Mouse (Mus musculus) neural tube, embryonic 11.5 days (tissue): ENCODE measurements around the gene Rnf181. TPM values are rescaled to one million over a fixed set of nuclear protein-coding genes. Genes with fewer than 3 reads are reported as not detected.
A peak's percentile ranks its signal among the peaks of the same experiment; 100 is the strongest.

Experiments used
- ATAC-seq: fragments of 200-750 bp; cut with Nextera tagmentation; 2 replicates; pipeline ENCODE4 v1.8.0; 2017; ENCODE audit warnings: moderate number of reproducible peaks, mild to moderate bottlenecking, moderate TSS enrichment, moderate library complexity; ENCODE audit not compliant: insufficient read depth, low FRiP score, low TSS enrichment
- DNase-seq: peaks from one replicate; pipeline ENCODE4 v3.0.0-alpha.2; 2015; ENCODE audit warnings: low spot score
- H3K27ac ChIP-seq: fragments of 300-500 bp; sonication (generic); 2 replicates; pipeline ENCODE4 v1.5.1; 2014; ENCODE audit warnings: low read depth, mild to moderate bottlenecking, low read length
- H3K27me3 ChIP-seq: fragments of 300-500 bp; sonication (generic); 2 replicates; pipeline ENCODE4 v1.6.1; 2014; ENCODE audit warnings: mild to moderate bottlenecking, low read length, mixed read lengths; ENCODE audit not compliant: control insufficient read depth, insufficient read depth
- H3K36me3 ChIP-seq: fragments of 300-500 bp; sonication (generic); 2 replicates; pipeline ENCODE4 v1.6.1; 2014; ENCODE audit warnings: mild to moderate bottlenecking, low read length, moderate library complexity, mixed read lengths; ENCODE audit not compliant: control insufficient read depth, insufficient read depth
- H3K4me1 ChIP-seq: fragments of 300-500 bp; sonication (generic); 2 replicates; pipeline ENCODE4 v1.6.1; 2014; ENCODE audit warnings: low read length, mixed read lengths; ENCODE audit not compliant: control insufficient read depth, insufficient read depth
- H3K4me2 ChIP-seq: fragments of 300-500 bp; sonication (generic); 2 replicates; pipeline ENCODE4 v1.6.1; 2014; ENCODE audit warnings: low read depth, mild to moderate bottlenecking, moderate library complexity
- H3K4me3 ChIP-seq: fragments of 300-500 bp; sonication (generic); 2 replicates; pipeline ENCODE4 v1.5.1; 2014; ENCODE audit warnings: low read depth, low read length
- H3K9ac ChIP-seq: fragments of 300-500 bp; sonication (generic); 2 replicates; pipeline ENCODE4 v1.6.1; 2014; ENCODE audit warnings: mild to moderate bottlenecking, low read length
- H3K9me3 ChIP-seq: fragments of 300-500 bp; sonication (generic); 2 replicates; pipeline ENCODE4 v1.6.1; 2016; ENCODE audit warnings: low read length; ENCODE audit not compliant: control insufficient read depth
- WGBS: fragments of 180-500 bp; shearing (Covaris S2); extraction: QIAGEN DNeasy Blood & Tissue Kit; methylation state at CpG from one replicate; pipeline ENCODE4 v1.1.7; 2014; 5-methylcytosine and 5-hydroxymethylcytosine counted together
- polyA plus RNA-seq: library from polyadenylated mRNA; unstranded; fragments of >200 nt; fragmentation: Nextera tagmentation; extraction: Ambion mirVana; gene quantifications from 2 replicates; pipeline ENCODE4 v1.2.1, GENCODE M21; 2014

Gene Rnf181
- polyA plus RNA-seq, 1 experiment from 2014 or later = 114 TPM

DNA sequence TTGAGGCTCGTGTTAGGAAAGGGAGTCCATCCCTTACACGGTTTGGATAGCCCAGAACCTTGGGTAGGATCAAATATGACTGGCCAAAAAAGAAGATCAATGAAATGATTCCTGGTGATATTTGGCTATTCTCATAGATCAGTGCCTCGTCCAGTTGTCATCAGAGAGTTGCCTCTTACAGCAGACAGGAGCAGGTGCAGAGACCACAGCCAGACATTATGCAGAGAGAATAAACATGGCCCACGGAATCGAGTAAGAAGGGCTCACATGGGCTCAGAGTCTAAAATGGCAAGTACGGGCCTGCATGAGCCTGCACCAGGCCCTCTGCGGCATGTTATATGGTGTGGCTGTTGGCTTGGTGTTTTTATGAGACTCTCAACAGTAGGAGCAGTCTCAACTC, 38.6 kb upstream of the Rnf181 start:
- ATAC-seq = no peak
- Histone ChIP-seq H3K27me3 (no peaks in the 10 kb centered on the region), H3K9ac (no peak overlapping the region), H3K9me3 (no peaks in the 10 kb centered on the region), H3K4me1 (no peaks in the 10 kb centered on the region), H3K36me3 (no peaks in the 10 kb centered on the region), H3K27ac (no peak overlapping the region), H3K4me3 (no peak overlapping the region), H3K4me2 (no peak overlapping the region)
- DNase-seq = no peak
- 79% methylated on average over 7 of the region's 7 CpGs for WGBS

DNA sequence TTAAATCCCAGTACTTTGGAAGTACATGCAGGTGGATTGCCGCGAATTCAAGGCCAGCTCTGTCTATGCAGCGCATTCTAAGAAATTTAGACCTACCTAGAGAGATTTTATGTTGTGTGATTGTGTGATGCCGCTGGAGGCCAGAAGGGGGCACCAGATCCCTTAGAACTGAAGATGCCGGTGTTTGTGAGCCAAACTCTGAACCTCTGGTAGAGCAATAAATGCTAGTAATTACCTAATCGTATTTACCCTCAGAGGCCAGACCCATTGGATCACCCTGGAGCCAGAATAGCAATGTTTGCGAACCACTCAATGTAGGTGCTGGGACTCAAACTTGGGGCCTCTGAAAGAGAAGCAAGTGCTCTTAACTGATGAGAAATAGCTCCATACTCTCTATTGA, 35.1 kb upstream of the Rnf181 start:
- H3K4me2 ChIP-seq = no peak overlapping the region
- H3K27ac ChIP-seq = no peak overlapping the region
- H3K9ac ChIP-seq = no peak overlapping the region
- no peak overlapping the region for H3K4me3 ChIP-seq
- ATAC-seq (no peak), DNase-seq (peak; percentile 60)
- H3K36me3 ChIP-seq = no peaks in the 10 kb centered on the region
- 19% methylated on average over 7 of the region's 7 CpGs for WGBS
- H3K27me3 ChIP-seq = no peaks in the 10 kb centered on the region
- H3K4me1 ChIP-seq = no peaks in the 10 kb centered on the region
- no peaks in the 10 kb centered on the region for H3K9me3 ChIP-seq

DNA sequence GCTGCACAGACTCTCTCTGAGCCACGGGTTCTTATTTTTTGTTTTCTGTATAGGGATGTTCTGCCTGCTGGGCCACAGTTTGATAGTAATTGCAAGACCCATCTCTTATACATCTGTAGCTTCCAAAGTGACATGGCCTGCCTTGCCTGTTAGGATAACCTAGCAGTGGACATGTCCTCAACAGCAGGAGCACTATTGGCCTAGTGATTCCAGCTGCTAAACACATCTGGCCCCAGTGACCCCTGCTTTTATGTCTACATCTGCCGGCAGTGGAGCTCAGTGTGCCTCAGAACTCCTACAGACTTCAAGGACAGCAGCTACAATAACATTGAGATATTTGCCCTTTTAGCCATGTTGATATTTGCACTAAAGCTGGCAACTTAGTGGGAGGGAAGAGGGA, 33.2 kb upstream of the Rnf181 start:
- DNase-seq = peak; percentile 40
- Histone ChIP-seq H3K4me1 (no peaks in the 10 kb centered on the region), H3K4me2 (no peak overlapping the region), H3K9ac (no peak overlapping the region), H3K4me3 (no peak overlapping the region), H3K36me3 (no peaks in the 10 kb centered on the region), H3K27me3 (no peaks in the 10 kb centered on the region), H3K27ac (no peak overlapping the region), H3K9me3 (no peaks in the 10 kb centered on the region)
- ATAC-seq = no peak
- 47% methylated on average over 2 of the region's 2 CpGs for WGBS

DNA sequence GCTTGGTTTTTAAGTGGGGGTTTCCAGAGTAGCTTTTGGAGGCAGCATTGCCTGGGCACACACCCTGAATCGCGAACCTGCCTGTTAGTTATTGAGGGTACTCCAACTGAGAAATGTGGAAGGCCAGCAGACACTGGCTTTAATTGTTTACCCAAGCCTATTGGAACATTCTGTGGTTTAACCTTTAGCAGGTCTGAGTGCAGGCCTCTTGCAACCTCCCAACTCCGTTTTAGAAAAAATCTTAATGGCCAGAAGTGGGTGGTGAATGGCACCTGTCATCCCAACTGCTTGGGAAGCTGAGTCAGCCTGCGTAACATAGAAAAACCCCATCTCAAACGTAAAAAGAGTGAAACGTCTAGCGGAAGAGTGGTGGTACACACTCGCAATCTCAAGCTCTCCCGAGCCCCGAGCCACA, 30.1 kb upstream of the Rnf181 start:
- Histone ChIP-seq H3K27me3 (no peaks in the 10 kb centered on the region), H3K4me3 (no peak overlapping the region), H3K4me2 (no peak overlapping the region), H3K27ac (no peak overlapping the region), H3K4me1 (no peaks in the 10 kb centered on the region), H3K36me3 (no peaks in the 10 kb centered on the region), H3K9ac (no peak overlapping the region), H3K9me3 (no peaks in the 10 kb centered on the region)
- DNase-seq = no peak
- no peak for ATAC-seq
- WGBS = 83% methylated on average over 10 of the region's 10 CpGs

DNA sequence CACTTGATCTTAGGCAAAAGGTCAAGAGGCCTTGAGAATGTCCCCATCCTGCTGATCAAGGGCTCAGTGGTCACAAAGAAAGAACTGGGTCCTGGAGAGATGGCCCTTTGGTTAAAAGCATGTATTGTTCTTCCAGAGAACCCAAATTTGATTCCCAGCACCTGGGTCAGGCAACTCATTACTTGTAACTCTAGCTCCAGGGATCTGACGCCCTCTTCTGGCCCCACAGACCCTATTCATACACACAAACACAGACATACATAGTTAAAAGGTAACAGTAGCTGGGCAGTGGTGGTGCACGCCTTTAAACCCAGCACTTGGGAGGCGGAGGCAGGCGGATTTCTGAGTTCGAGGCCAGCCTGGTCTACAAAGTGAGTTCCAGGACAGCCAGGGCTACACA, 25.6 kb upstream of the Rnf181 start:
- 0 out of 2 replicates have a peak, but pooled peaks cover 5% of the 10 kb centered on the region for H3K27me3 ChIP-seq
- 88% methylated on average over 5 of the region's 5 CpGs for WGBS
- peaks cover 5% of the 10 kb centered on the region; the same call in 1 of the 2 replicates for H3K4me1 ChIP-seq
- H3K4me3 ChIP-seq = no peak overlapping the region
- H3K36me3 ChIP-seq = no peaks in the 10 kb centered on the region
- DNase-seq (no peak), ATAC-seq (no peak)
- H3K9me3 ChIP-seq = no peaks in the 10 kb centered on the region
- H3K4me2 ChIP-seq = no peak overlapping the region
- H3K9ac ChIP-seq = no peak overlapping the region
- H3K27ac ChIP-seq = no peak overlapping the region

- no peaks in the 10 kb centered on the region for H3K9me3 ChIP-seq
- H3K27ac ChIP-seq = no peak overlapping the region
- no peak overlapping the region for H3K9ac ChIP-seq
- DNase-seq = peak; percentile 31
- H3K4me1 ChIP-seq = peaks cover 5% of the 10 kb centered on the region; the same call in 1 of the 2 replicates
- no peak overlapping the region for H3K4me3 ChIP-seq
- no peak for ATAC-seq
- 19% methylated on average over 12 of the region's 12 CpGs for WGBS
- 0 out of 2 replicates have a peak, but pooled peaks cover 5% of the 10 kb centered on the region for H3K27me3 ChIP-seq
- H3K4me2 ChIP-seq = peak overlapping the region; percentile 43
- no peaks in the 10 kb centered on the region for H3K36me3 ChIP-seq
These were observed 24.2 kb upstream of the Rnf181 start for GRCm38 (mm10) chr6:72390795-72391521.

- WGBS = 1% methylated on average over 30 of the region's 33 CpGs
- H3K9me3 ChIP-seq = no peaks in the 10 kb centered on the region
- H3K27ac ChIP-seq = 0 out of 2 replicates have a peak within 1 kb of the TSS, but pooled peaks have one; percentile 3
- H3K27me3 ChIP-seq = 0 out of 2 replicates have a peak, but pooled peaks cover 5% of the 10 kb centered on the region
- H3K4me1 ChIP-seq = peaks cover 5% of the 10 kb centered on the region; the same call in 1 of the 2 replicates
- peak; percentile 54 for DNase-seq
- peak within 1 kb of the TSS; percentile 56 for H3K9ac ChIP-seq
- ATAC-seq = peak; percentile 45; the same call in 1 of the 2 replicates
- no peaks in the 10 kb centered on the region for H3K36me3 ChIP-seq
- H3K4me3 ChIP-seq = peak within 1 kb of the TSS; percentile 39
- peak within 1 kb of the TSS; percentile 43 for H3K4me2 ChIP-seq
These were observed 23.4 kb upstream of the Rnf181 start, which contains the start of gene Vamp8 for GRCm38 (mm10) chr6:72389941-72390771. TSS of gene Vamp8 (minus strand) at chr6:72390703.

- no peak for ATAC-seq
- Histone ChIP-seq H3K27me3 (0 out of 2 replicates have a peak, but pooled peaks cover 5% of the 10 kb centered on the region), H3K4me2 (peak overlapping the region; percentile 43), H3K27ac (0 out of 2 replicates have a peak overlapping the region, but pooled peaks have one; percentile 3), H3K4me3 (peak overlapping the region; percentile 39), H3K4me1 (peaks cover 5% of the 10 kb centered on the region; the same call in 1 of the 2 replicates), H3K9ac (peak overlapping the region; percentile 56), H3K9me3 (no peaks in the 10 kb centered on the region), H3K36me3 (no peaks in the 10 kb centered on the region)
- no peak for DNase-seq
- 36% methylated on average over 13 of the region's 13 CpGs for WGBS
These were observed 22.8 kb upstream of the Rnf181 start for GRCm38 (mm10) chr6:72389471-72389940.
